Mouse (Mus musculus) MEL (cell line): ENCODE results near the gene Dnajc5. TPM values are rescaled to one million over a fixed set of nuclear protein-coding genes. Genes with fewer than 3 reads are reported as not detected.

Experiments used
- DNase-seq: peaks from one replicate; pipeline ENCODE4 v3.0.0; 2011; ENCODE audit warnings: low read depth, low spot score
- H3K27ac ChIP-seq: 2 replicates; pipeline ENCODE4 v1.5.1; 2012; ENCODE audit warnings: low read depth, mild to moderate bottlenecking, control low read depth, low read length, moderate library complexity; ENCODE audit not compliant: control insufficient read depth
- H3K27me3 ChIP-seq, 2 experiments: fragments of 150-350 bp in 1 of 2; sonication (generic) in 1 of 2; 2 replicates each; pipeline ENCODE4 v1.6.1; 2012; ENCODE audit warnings: low read length in 2 of 2, mild to moderate bottlenecking in 2 of 2, improper control_type of control experiment in 1 of 2, moderate library complexity in 1 of 2; ENCODE audit not compliant: insufficient read depth in 2 of 2, control insufficient read depth in 1 of 2
- H3K36me3 ChIP-seq, 2 experiments: 2 replicates each; pipeline ENCODE4 v1.6.1; 2012 to 2014; ENCODE audit warnings: low read length in 2 of 2, improper control_type of control experiment in 1 of 2, inconsistent platforms in 1 of 2, mild to moderate bottlenecking in 1 of 2; ENCODE audit not compliant: insufficient read depth in 2 of 2, control insufficient read depth in 1 of 2
- H3K4me1 ChIP-seq, 2 experiments: fragments of 150-350 bp in 1 of 2; sonication (generic) in 1 of 2; 2 replicates each; pipeline ENCODE4 v1.6.1; 2012; ENCODE audit warnings: low read length in 2 of 2, improper control_type of control experiment in 1 of 2, mild to moderate bottlenecking in 1 of 2; ENCODE audit not compliant: insufficient read depth in 2 of 2, control insufficient read depth in 1 of 2
- H3K4me3 ChIP-seq, 2 experiments: fragments of 150-350 bp in 1 of 2; sonication (generic) in 1 of 2; 2 replicates each; pipeline ENCODE4 v1.5.1; 2012; ENCODE audit warnings: low read depth in 2 of 2, low read length in 2 of 2, mild to moderate bottlenecking in 2 of 2, moderate library complexity in 2 of 2, control low read depth in 1 of 2, improper control_type of control experiment in 1 of 2; ENCODE audit not compliant: control insufficient read depth in 1 of 2, insufficient read depth in 1 of 2
- H3K79me2 ChIP-seq: 2 replicates; pipeline ENCODE4 v1.6.1; 2012; ENCODE audit warnings: mild to moderate bottlenecking, low read length, moderate library complexity; ENCODE audit not compliant: control insufficient read depth, poor library complexity, insufficient read depth
- H3K9ac ChIP-seq: 2 replicates; pipeline ENCODE4 v1.6.1; 2012; ENCODE audit warnings: low read depth, mild to moderate bottlenecking, control low read depth, low read length, moderate library complexity; ENCODE audit not compliant: control insufficient read depth, poor library complexity, severe bottlenecking
- H3K9me3 ChIP-seq: fragments of 150-350 bp; sonication (generic); replicated peaks from 2 replicates; pipeline ENCODE4 v1.6.1; 2012; ENCODE audit warnings: mild to moderate bottlenecking, low read length, improper control_type of control experiment, moderate library complexity; ENCODE audit not compliant: insufficient read depth
- BHLHE40 ChIP-seq: IDR thresholded peaks from 2 replicates; pipeline ENCODE4 v1.6.1; 2012; ENCODE audit warnings: low read depth, mild to moderate bottlenecking, inconsistent platforms, low read length, improper control_type of control experiment, borderline replicate concordance
- CHD2 ChIP-seq: IDR thresholded peaks from 2 replicates; pipeline ENCODE4 v1.6.1; 2011; ENCODE audit warnings: low read length, improper control_type of control experiment
- CTCF ChIP-seq, 3 experiments: IDR thresholded peaks in 2 of 3; conservative IDR thresholded peaks in 1 of 3; 2 replicates each; pipeline ENCODE4 v1.5.1; 2011 to 2012; ENCODE audit warnings: low read length in 3 of 3, low read depth in 2 of 3, mild to moderate bottlenecking in 2 of 3, improper control_type of control experiment in 1 of 3, inconsistent platforms in 1 of 3, mixed read lengths in 1 of 3, moderate library complexity in 1 of 3; ENCODE audit not compliant: control insufficient read depth in 1 of 3, insufficient read depth in 1 of 3, poor library complexity in 1 of 3, severe bottlenecking in 1 of 3
- E2F4 ChIP-seq: IDR thresholded peaks from 2 replicates; pipeline ENCODE4 v1.6.1; 2011; ENCODE audit warnings: low read depth, low read length, improper control_type of control experiment, borderline replicate concordance
- ELF1 ChIP-seq: IDR thresholded peaks from 2 replicates; pipeline ENCODE4 v1.6.1; 2014; ENCODE audit warnings: low read depth, mild to moderate bottlenecking, inconsistent platforms, low read length, improper control_type of control experiment, moderate library complexity
- EP300 ChIP-seq, 2 experiments: IDR thresholded peaks; 2 replicates each; pipeline ENCODE4 v1.6.1; 2011; ENCODE audit warnings: improper control_type of control experiment in 2 of 2, low read length in 2 of 2, low read depth in 1 of 2, mild to moderate bottlenecking in 1 of 2
- GATA1 ChIP-seq: IDR thresholded peaks from 2 replicates; pipeline ENCODE4 v1.6.1; 2011; ENCODE audit warnings: low read depth, low read length, improper control_type of control experiment
- MAFK ChIP-seq: IDR thresholded peaks from 2 replicates; pipeline ENCODE4 v1.6.1; 2011; ENCODE audit warnings: low read depth, mild to moderate bottlenecking, low read length, improper control_type of control experiment, borderline replicate concordance
- MAZ ChIP-seq: IDR thresholded peaks from 2 replicates; pipeline ENCODE4 v1.6.1; 2012; ENCODE audit warnings: low read depth, mild to moderate bottlenecking, inconsistent platforms, low read length, improper control_type of control experiment
- MEF2A ChIP-seq: IDR thresholded peaks from 2 replicates; pipeline ENCODE4 v1.6.1; 2014; ENCODE audit warnings: low read depth, mild to moderate bottlenecking, inconsistent platforms, low read length, improper control_type of control experiment; ENCODE audit not compliant: poor library complexity, insufficient replicate concordance, severe bottlenecking; ENCODE audit errors: extremely low read depth
- MXI1 ChIP-seq: IDR thresholded peaks from 2 replicates; pipeline ENCODE4 v1.6.1; 2011; ENCODE audit warnings: mild to moderate bottlenecking, low read depth, low read length, improper control_type of control experiment
- MYC ChIP-seq: IDR thresholded peaks from 2 replicates; pipeline ENCODE4 v1.6.1; 2011; ENCODE audit warnings: low read depth, mild to moderate bottlenecking, low read length, improper control_type of control experiment, moderate library complexity
- NELFE ChIP-seq: IDR thresholded peaks from 2 replicates; pipeline ENCODE4 v1.6.1; 2011; ENCODE audit warnings: low read depth, low read length, improper control_type of control experiment
- RAD21 ChIP-seq: IDR thresholded peaks from 2 replicates; pipeline ENCODE4 v1.6.1; 2011; ENCODE audit warnings: mild to moderate bottlenecking, low read depth, low read length, improper control_type of control experiment
- RCOR1 ChIP-seq: IDR thresholded peaks from 2 replicates; pipeline ENCODE4 v1.6.1; 2012; ENCODE audit warnings: low read depth, mild to moderate bottlenecking, inconsistent platforms, low read length, improper control_type of control experiment
- SIN3A ChIP-seq: IDR thresholded peaks from 2 replicates; pipeline ENCODE4 v1.6.1; 2012; ENCODE audit warnings: low read length, improper control_type of control experiment, inconsistent platforms
- ZMIZ1 ChIP-seq: IDR thresholded peaks from 2 replicates; pipeline ENCODE4 v1.6.1; 2012; ENCODE audit warnings: low read depth, mild to moderate bottlenecking, inconsistent platforms, low read length, improper control_type of control experiment, moderate library complexity
- polyA plus RNA-seq, 2 experiments: library from polyadenylated mRNA; stranded (reverse) in 1 of 2; unstranded in 1 of 2; fragments of >175 nt in 1 of 2; fragments of >200 nt in 1 of 2; gene quantifications; 2 replicates each; pipeline versions ENCODE4 v1.2.1 to v1.2.4; 2012; ENCODE audit warnings: low replicate concordance in 2 of 2, low read depth in 1 of 2; ENCODE audit not compliant: insufficient read length in 2 of 2, insufficient read depth in 1 of 2, missing spikeins in 1 of 2
- total RNA-seq: library from RNA; depleted of rRNA; stranded (reverse); fragments of 300-350 nt; gene quantifications from 2 replicates; pipeline ENCODE4 v1.2.3, GENCODE M21; 2012

Dnajc5 gene
- total and polyA plus RNA-seq, 3 experiments: 51.9 to 338 (median 57.9) TPM

- Histone ChIP-seq H3K9me3 (no peaks in the 10 kb centered on the region), H3K4me3 (no peak overlapping the region), H3K36me3 (peaks cover 0 to 7% of the 10 kb centered on the region in 2 experiments; a peak in 3 of 4 replicates), H3K27me3 (no peaks in the 10 kb centered on the region)
- TF ChIP-seq MEF2A: no peak
- no peak for TF ChIP-seq MYC
- no peak for TF ChIP-seq CHD2
- no peak for TF ChIP-seq ZMIZ1
- no peak for TF ChIP-seq NELFE
- TF ChIP-seq CTCF (IDR thresholded peaks at IDR 0.05 in 2 of 3, conservative IDR thresholded peaks at IDR 0.05 in 1 of 3; ENCODE audit: control insufficient read depth in 1 of 3, insufficient read depth in 1 of 3, low read depth in 2 of 3, low read length in 3 of 3, poor library complexity in 1 of 3, severe bottlenecking in 1 of 3): no peak
- no peak for TF ChIP-seq EP300 (IDR thresholded peaks at IDR 0.05; ENCODE audit: low read depth in 1 of 2, low read length in 2 of 2)
- no peak for TF ChIP-seq BHLHE40
- TF ChIP-seq, all 39 proteins: peak for 0
- Histone ChIP-seq H3K27ac (no peak overlapping the region), H3K4me1 (peaks cover 0 to 12% of the 10 kb centered on the region in 2 experiments; a peak in 2 of 4 replicates), H3K79me2 (peaks cover 14% of the 10 kb centered on the region), H3K9ac (no peak overlapping the region)
- no peak for DNase-seq
These were observed 68.0 kb downstream of the Dnajc5 start for GRCm38 (mm10) chr2:181588229-181588780.

- Histone ChIP-seq H3K9me3 (no peaks in the 10 kb centered on the region), H3K36me3 (peaks cover 0 to 10% of the 10 kb centered on the region in 2 experiments; a peak in 3 of 4 replicates), H3K9ac (no peak overlapping the region), H3K4me1 (peaks cover 3 to 18% of the 10 kb centered on the region in 2 experiments)
- no peak for DNase-seq
- no peak for TF ChIP-seq NELFE
- TF ChIP-seq MXI1: no peak
- TF ChIP-seq GATA1: no peak
- TF ChIP-seq E2F4: no peak
- TF ChIP-seq RCOR1: no peak
- no peak for TF ChIP-seq SIN3A
- no peak for TF ChIP-seq RAD21
- TF ChIP-seq MAFK: no peak
- no peak for TF ChIP-seq BHLHE40
- TF ChIP-seq MAZ: no peak
- no peak for TF ChIP-seq MEF2A
- no peak for TF ChIP-seq MYC
- TF ChIP-seq ELF1: no peak
- TF ChIP-seq, all 39 proteins: peak for 0
- peaks cover 14% of the 10 kb centered on the region for H3K79me2 ChIP-seq
- H3K4me3 ChIP-seq: no peak overlapping the region
- no peaks in the 10 kb centered on the region for H3K27me3 ChIP-seq
- H3K27ac ChIP-seq: no peak overlapping the region
These were observed 68.9 kb downstream of the Dnajc5 start for GRCm38 (mm10) chr2:181589011-181589731.
